Mouse (Mus musculus) brain, embryonic 14.5 days (tissue): ENCODE data around the gene Efr3b. TPM values are rescaled to one million over a fixed set of nuclear protein-coding genes. Genes with fewer than 3 reads are reported as not detected.

Experiments
- DNase-seq: peaks from one replicate; pipeline ENCODE4 v3.0.0-alpha.2; 2011; ENCODE audit warnings: low read depth
- CTCF ChIP-seq: fragments of 200-500 bp; IDR thresholded peaks from 2 replicates; pipeline ENCODE4 v1.5.1; 2012; ENCODE audit warnings: inconsistent platforms, mild to moderate bottlenecking, moderate library complexity, borderline replicate concordance; ENCODE audit not compliant: insufficient read depth, insufficient read length; ENCODE audit errors: extremely low read depth
- POLR2A ChIP-seq: fragments of 200-500 bp; IDR thresholded peaks from 2 replicates; pipeline ENCODE4 v1.6.1; 2012; ENCODE audit warnings: mild to moderate bottlenecking, inconsistent platforms, borderline replicate concordance; ENCODE audit not compliant: poor library complexity, insufficient read depth, insufficient read length, severe bottlenecking; ENCODE audit errors: extremely low read depth
- polyA plus RNA-seq: library from polyadenylated mRNA; depleted of rRNA; stranded (reverse); fragments of >200 nt; gene quantifications from 2 replicates; pipeline ENCODE4 v1.2.3, GENCODE M21; 2012; rRNA removed

The Efr3b gene
- polyA plus RNA-seq, 1 experiment, result 65.6 TPM

DNA sequence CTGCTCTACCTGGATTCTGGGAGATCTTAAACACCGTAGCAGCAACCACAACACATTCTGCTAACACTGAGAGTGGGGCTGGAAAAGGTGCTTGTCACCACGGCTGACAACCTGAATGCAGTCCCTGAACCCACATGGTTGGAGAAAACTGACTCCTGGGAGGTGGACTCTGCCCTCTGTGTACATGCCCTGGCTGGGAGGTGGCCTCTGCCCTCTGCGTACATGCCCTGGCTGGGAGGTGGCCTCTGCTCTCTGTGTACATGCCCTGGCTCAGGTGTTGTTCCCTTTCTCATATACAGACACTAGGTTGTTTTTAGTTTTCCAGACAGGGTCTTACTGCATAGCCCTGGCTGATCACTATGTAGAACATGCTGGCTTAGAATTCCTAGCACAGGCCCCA, 119.3 kb downstream of the Efr3b start:
- TF ChIP-seq CTCF (no peak), POLR2A (no peak)

DNA sequence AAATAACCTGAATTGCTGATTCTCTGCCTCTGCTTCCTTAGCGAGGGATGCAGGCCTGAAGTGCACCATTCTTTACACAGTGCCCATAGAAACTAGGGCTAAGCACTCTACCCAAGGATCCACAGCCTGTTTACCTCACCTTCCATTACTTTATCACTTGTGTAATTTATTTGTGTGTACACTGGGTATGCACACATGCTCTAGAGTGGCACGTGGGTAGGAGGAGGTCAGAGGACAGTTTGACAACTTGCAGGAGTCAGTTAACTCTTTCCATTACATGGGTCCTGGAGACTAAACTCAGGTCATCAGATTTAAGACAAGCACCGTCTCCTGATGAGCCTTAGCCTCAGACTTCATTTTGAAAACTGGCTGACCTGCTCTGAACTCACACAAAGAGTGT, 120.1 kb downstream of the Efr3b start:
- no peak for DNase-seq
- TF ChIP-seq CTCF (no peak), POLR2A (no peak)

More for the DNA sequence above, 119.3 kb downstream of the Efr3b start:
- no peak for DNase-seq

DNA sequence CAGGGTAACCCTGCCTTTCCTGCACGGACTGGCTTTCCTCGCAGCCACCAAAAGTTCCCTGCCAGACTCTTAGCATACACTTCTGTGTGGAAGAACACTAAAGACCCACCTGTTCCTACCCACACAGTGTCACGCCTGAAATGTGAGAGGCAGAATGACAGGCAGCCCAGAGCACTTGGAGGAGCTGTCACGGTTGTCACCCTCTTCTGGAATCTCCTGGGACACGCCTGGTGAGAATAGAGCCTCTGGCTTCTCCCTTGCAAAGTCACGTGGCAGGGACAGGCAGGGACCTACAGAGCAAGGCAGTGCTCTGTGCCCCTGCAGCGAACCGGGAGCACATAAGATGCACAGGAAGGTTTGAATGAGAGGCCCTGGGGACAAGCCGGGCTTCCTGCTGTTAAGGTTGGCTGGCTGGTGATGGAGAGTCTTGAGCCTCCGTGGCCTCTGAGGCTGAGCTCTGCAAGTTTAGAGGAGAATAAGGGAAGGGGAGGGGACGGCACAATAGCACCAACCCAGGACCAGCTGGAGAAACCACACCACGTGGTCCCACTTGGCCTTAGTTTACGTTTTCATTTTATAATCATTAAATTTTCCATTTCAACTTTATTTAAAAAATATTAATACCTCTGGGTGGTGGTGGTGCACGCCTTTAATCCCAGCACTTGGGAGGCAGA, 120.9 kb downstream of the Efr3b start:
- peak; percentile 55 for DNase-seq

DNA sequence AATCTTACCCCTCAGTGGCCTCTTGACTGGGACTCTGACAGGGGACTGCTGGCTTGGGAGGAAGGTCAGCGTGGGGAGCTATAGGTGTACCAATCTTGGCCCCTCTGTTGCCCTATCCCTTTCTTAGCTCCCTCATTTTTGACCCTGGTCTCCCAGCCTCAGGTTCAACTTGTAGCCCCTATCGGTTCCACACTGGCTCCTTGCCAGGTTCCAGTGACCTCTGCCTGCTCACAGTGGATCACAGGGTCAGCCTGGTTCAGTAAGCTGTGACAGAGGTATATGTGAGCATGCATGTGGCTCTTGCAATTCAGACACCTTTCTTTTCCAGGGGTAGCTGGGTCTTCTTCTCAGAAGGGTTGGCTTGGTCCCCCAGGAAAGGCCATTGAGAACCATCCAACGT, 122.9 kb downstream of the Efr3b start:
- no peak for TF ChIP-seq POLR2A
- no peak for TF ChIP-seq CTCF
- DNase-seq, result no peak

More for the DNA sequence above, 120.9 kb downstream of the Efr3b start:
- TF ChIP-seq CTCF (no peak), POLR2A (no peak)

Other genes with a start within 250 kb of the Efr3b start
- 36.2 and 54.8 TPM in 2 replicates for gene Dnmt3a, start 232.9 kb downstream of the Efr3b start, polyA plus RNA-seq
- 4.9 and 6.0 TPM in 2 replicates for gene Pomc, start 84.0 kb downstream of the Efr3b start, polyA plus RNA-seq
- gene Dnajc27, start 43.7 kb upstream of the Efr3b start, polyA plus RNA-seq, result 19.6 and 21.1 TPM in 2 replicates
- 8.4 and 13.1 TPM in 2 replicates for gene Adcy3, start 94.2 kb upstream of the Efr3b start, polyA plus RNA-seq
- 4.9 and 5.1 TPM in 2 replicates for gene Ptrhd1, start 195.1 kb upstream of the Efr3b start, polyA plus RNA-seq
- 11.8 and 17.2 TPM in 2 replicates for gene Cenpo, start 195.4 kb upstream of the Efr3b start, polyA plus RNA-seq